Mouse (Mus musculus) heart, embryonic 14.5 days (tissue): ENCODE measurements at regions not wholly inside any gene's neighbourhood (a gene's known extent, or its start where the extent isn't known, plus 50 kb on each side); places are given as distances from the start of the nearest gene placed in this dataset.
"Not testable (repeated sequence)": the region's sequence is repeated elsewhere in the genome, so short reads cannot be mapped to it uniquely, and the experiment has no call there.

ENCODE experiments used
- ATAC-seq: fragments of 200-750 bp; cut with Nextera tagmentation; 2 replicates; pipeline ENCODE4 v1.8.0; 2017; ENCODE audit warnings: low read depth, moderate TSS enrichment; ENCODE audit not compliant: insufficient number of reproducible peaks, insufficient read depth, low FRiP score
- H3K27ac ChIP-seq, 2 experiments: fragments of 200-500 bp in 1 of 2; fragments of 300-500 bp in 1 of 2; sonication (generic) in 1 of 2; replicated peaks in 1 of 2; 2 replicates each; pipeline ENCODE4 v1.5.1; 2012 to 2014; ENCODE audit warnings: low read depth in 2 of 2, low read length in 2 of 2, control low read depth in 1 of 2, mild to moderate bottlenecking in 1 of 2, mixed read lengths in 1 of 2; ENCODE audit not compliant: control insufficient read depth in 1 of 2, insufficient read depth in 1 of 2
- H3K27me3 ChIP-seq: fragments of 300-500 bp; sonication (generic); 2 replicates; pipeline ENCODE4 v1.6.1; 2014; ENCODE audit warnings: mild to moderate bottlenecking, low read length, control low read depth; ENCODE audit not compliant: control insufficient read depth, insufficient read depth
- H3K36me3 ChIP-seq: fragments of 300-500 bp; sonication (generic); 2 replicates; pipeline ENCODE4 v1.6.1; 2014; ENCODE audit warnings: mild to moderate bottlenecking, control low read depth, low read length, mixed read lengths; ENCODE audit not compliant: control insufficient read depth, insufficient read depth
- H3K4me1 ChIP-seq, 2 experiments: fragments of 200-500 bp in 1 of 2; fragments of 300-500 bp in 1 of 2; sonication (generic) in 1 of 2; 2 replicates each; pipeline ENCODE4 v1.6.1; 2012 to 2014; ENCODE audit warnings: low read length in 2 of 2, control low read depth in 1 of 2, mixed read lengths in 1 of 2; ENCODE audit not compliant: control insufficient read depth in 2 of 2, insufficient read depth in 2 of 2
- H3K4me2 ChIP-seq: fragments of 300-500 bp; sonication (generic); 2 replicates; pipeline ENCODE4 v1.6.1; 2014; ENCODE audit warnings: mild to moderate bottlenecking, low read length
- H3K4me3 ChIP-seq, 2 experiments: fragments of 200-500 bp in 1 of 2; fragments of 300-500 bp in 1 of 2; sonication (generic) in 1 of 2; 2 replicates each; pipeline ENCODE4 v1.5.1; 2012 to 2014; ENCODE audit warnings: low read length in 2 of 2, mild to moderate bottlenecking in 2 of 2, control low read depth in 1 of 2, low read depth in 1 of 2, moderate library complexity in 1 of 2; ENCODE audit not compliant: control insufficient read depth in 1 of 2, insufficient read depth in 1 of 2
- H3K9ac ChIP-seq: fragments of 300-500 bp; sonication (generic); 2 replicates; pipeline ENCODE4 v1.6.1; 2014; ENCODE audit warnings: mild to moderate bottlenecking, low read length
- H3K9me3 ChIP-seq: fragments of 300-500 bp; sonication (generic); 2 replicates; pipeline ENCODE4 v1.6.1; 2016; ENCODE audit warnings: low read length, control low read depth; ENCODE audit not compliant: control insufficient read depth
- WGBS: fragments of 180-500 bp; shearing (Covaris S2); extraction: QIAGEN DNeasy Blood & Tissue Kit; methylation state at CpG from one replicate; pipeline ENCODE4 v1.1.7; 2014; 5-methylcytosine and 5-hydroxymethylcytosine counted together

DNA sequence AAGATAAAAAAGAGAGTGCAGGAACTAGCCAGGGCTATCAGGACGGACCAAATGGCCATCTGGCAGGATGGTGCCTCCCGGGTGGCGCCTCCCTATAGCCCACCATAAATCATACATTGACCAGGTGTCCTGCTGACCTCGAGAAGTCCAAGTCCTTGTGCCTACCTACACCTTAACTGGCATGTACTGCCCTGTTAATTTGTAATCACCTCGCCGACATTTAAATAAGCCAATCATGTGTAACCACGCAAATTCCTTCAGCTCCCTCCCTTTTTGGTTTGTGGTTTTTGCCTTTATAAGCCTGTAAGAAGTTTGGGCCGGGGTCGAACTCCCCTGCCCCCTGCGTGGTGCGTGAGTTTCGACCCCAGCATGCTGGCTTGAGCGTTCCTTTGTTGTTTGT lies 163.1 kb downstream of the Kif26a start:
- not testable (repeated sequence) for H3K27ac ChIP-seq, H3K9ac ChIP-seq, ATAC-seq, H3K27me3 ChIP-seq, H3K4me1 ChIP-seq, H3K9me3 ChIP-seq, H3K4me2 ChIP-seq, H3K4me3 ChIP-seq, H3K36me3 ChIP-seq
- 88% methylated on average over 13 of the region's 13 CpGs for WGBS

- no peaks in the 10 kb centered on the region for H3K36me3 ChIP-seq
- no peak overlapping the region for H3K4me2 ChIP-seq
- no peaks in the 10 kb centered on the region for H3K4me1 ChIP-seq
- no peak overlapping the region for H3K27ac ChIP-seq
- no peak overlapping the region for H3K4me3 ChIP-seq
- WGBS = 94% methylated on average over 8 of the region's 10 CpGs
- H3K9ac ChIP-seq = no peak overlapping the region
- ATAC-seq = no peak
- H3K27me3 ChIP-seq = no peaks in the 10 kb centered on the region
- H3K9me3 ChIP-seq = peaks cover 2% of the 10 kb centered on the region; the same call in 1 of the 2 replicates
These were observed 163.8 kb downstream of the Kif26a start for GRCm38 (mm10) chr12:112309781-112310180.

DNA sequence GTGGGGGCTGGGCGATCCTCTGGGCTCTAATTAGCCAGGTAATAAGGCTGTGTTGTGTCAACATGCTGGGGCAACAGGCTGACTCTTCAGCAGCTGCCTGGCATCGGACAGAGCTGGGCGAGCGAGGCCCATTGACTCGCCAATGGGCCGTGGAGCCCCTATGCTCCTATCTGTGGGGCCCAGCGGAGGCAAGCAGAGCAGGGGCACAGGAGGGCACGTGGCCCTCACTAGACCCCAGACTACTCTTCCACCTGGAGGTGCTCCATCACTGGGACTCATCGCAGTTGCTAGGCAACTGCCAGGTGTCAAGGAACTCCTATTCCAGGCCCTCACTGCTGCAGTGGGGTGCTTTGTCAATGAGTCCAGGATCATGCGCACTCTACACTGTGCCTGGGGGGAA lies 164.7 kb downstream of the Kif26a start:
- ATAC-seq = no peak
- no peak overlapping the region for H3K4me3 ChIP-seq
- 83% methylated on average over 10 of the region's 10 CpGs for WGBS
- peaks cover 2% of the 10 kb centered on the region; the same call in 1 of the 2 replicates for H3K9me3 ChIP-seq
- H3K36me3 ChIP-seq = no peaks in the 10 kb centered on the region
- H3K9ac ChIP-seq = no peak overlapping the region
- H3K4me2 ChIP-seq = no peak overlapping the region
- no peaks in the 10 kb centered on the region for H3K27me3 ChIP-seq
- no peak overlapping the region for H3K27ac ChIP-seq
- no peaks in the 10 kb centered on the region for H3K4me1 ChIP-seq

DNA sequence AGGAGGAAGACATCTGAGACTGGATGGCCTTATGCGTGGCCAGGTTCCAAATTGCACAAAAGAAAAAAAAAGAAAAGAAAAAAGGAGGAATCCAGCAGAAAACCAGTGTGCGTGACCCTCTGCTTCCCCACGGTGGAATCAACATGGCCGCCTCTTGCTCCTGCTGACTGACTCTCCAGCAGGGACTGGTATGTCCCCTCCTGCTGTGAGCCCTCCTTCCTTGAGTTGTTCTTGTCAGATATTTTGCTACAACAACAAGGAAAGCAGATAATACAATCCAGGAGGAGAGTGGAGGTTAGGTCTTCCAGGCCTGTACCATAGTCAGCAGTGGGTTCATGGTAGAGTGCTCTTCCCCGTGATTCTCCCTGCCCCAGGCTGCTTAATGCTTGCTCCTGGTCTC lies 168.8 kb downstream of the Kif26a start:
- H3K4me1 ChIP-seq = no peaks in the 10 kb centered on the region
- no peak overlapping the region for H3K4me2 ChIP-seq
- H3K9me3 ChIP-seq = no peaks in the 10 kb centered on the region
- 85% methylated on average over 5 of the region's 5 CpGs for WGBS
- ATAC-seq = no peak
- H3K27ac ChIP-seq = no peak overlapping the region
- no peak overlapping the region for H3K4me3 ChIP-seq
- no peak overlapping the region for H3K9ac ChIP-seq
- H3K27me3 ChIP-seq = no peaks in the 10 kb centered on the region
- H3K36me3 ChIP-seq = no peaks in the 10 kb centered on the region

DNA sequence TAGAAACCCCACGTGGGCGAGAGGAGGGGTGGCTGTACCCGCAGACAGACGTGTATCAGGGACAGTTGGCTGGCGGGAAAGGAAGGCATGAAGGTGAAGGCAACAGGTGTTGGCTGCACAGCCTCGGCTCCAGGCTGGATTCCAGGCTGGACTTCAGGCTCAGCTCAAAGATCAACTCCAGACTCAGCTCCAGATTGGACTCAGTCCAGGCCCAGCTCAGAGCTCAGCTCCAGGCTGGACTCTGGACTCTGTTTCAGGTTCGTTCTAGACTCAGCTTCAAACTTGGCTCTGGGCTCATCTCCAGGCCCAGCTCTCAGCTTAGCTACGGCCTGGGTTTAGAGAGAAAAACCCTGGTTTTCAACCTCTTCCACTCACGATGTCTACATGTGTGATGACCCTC lies 171.2 kb downstream of the Kif26a start:
- H3K27me3 ChIP-seq = no peaks in the 10 kb centered on the region
- no peak overlapping the region for H3K4me2 ChIP-seq
- H3K9ac ChIP-seq = no peak overlapping the region
- ATAC-seq = no peak
- H3K9me3 ChIP-seq = no peaks in the 10 kb centered on the region
- no peaks in the 10 kb centered on the region for H3K4me1 ChIP-seq
- H3K4me3 ChIP-seq = no peak overlapping the region
- no peaks in the 10 kb centered on the region for H3K36me3 ChIP-seq
- 82% methylated on average over 9 of the region's 9 CpGs for WGBS
- H3K27ac ChIP-seq = no peak overlapping the region

DNA sequence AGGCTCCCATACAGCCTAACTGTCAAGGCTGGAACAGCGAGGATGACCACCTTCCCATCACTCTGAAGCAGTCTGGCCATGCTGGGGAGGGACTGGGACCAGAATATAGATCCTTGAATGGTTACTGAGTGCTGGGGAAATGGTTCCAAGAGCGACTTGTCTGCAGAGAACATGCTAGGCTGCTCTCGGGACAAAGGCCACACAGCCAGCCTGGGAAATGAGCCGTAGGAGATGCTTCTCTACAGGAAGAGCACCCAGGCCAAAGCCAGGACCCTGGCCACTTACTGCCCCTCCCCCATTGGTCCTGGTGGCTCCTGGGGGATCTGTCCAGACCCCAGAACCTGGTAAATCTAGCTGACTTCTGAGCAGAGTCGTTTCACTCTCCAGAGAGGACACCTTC lies 170.8 kb upstream of the A530016L24Rik start:
- no peaks in the 10 kb centered on the region for H3K4me1 ChIP-seq
- WGBS = 70% methylated on average over 5 of the region's 5 CpGs
- no peak overlapping the region for H3K9ac ChIP-seq
- H3K36me3 ChIP-seq = no peaks in the 10 kb centered on the region
- no peak overlapping the region for H3K4me2 ChIP-seq
- H3K27ac ChIP-seq = no peak overlapping the region
- no peak for ATAC-seq
- H3K9me3 ChIP-seq = no peaks in the 10 kb centered on the region
- H3K27me3 ChIP-seq = no peaks in the 10 kb centered on the region
- H3K4me3 ChIP-seq = no peak overlapping the region

- ATAC-seq = no peak
- no peaks in the 10 kb centered on the region for H3K36me3 ChIP-seq
- no peak overlapping the region for H3K4me3 ChIP-seq
- H3K9me3 ChIP-seq = no peaks in the 10 kb centered on the region
- H3K27me3 ChIP-seq = no peaks in the 10 kb centered on the region
- 50% methylated on average over 2 of the region's 2 CpGs for WGBS
- no peak overlapping the region for H3K9ac ChIP-seq
- no peaks in the 10 kb centered on the region for H3K4me1 ChIP-seq
- H3K27ac ChIP-seq = no peak overlapping the region
- no peak overlapping the region for H3K4me2 ChIP-seq
These were observed 167.1 kb upstream of the A530016L24Rik start for GRCm38 (mm10) chr12:112322196-112322595.

DNA sequence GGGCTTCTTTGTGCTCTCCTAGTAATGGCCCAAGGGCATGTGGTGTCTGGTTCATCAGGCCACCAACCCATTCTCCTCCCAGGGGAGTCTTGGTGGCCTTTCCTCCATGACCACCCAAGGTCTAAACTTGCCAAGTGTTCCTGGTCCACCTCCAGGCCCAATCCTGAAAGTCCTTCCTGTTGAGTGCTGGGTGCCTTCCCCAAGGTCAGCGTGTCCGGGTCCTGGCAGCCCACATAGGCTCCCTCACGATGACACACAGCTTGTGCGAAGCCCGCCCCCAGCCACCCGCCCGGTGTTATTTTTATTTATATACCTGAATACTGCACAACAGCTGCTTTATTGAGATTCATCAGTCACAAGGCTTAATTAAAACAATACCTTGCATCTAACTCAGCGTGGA lies 161.8 kb upstream of the A530016L24Rik start:
- Histone ChIP-seq H3K9me3 (no peaks in the 10 kb centered on the region), H3K4me3 (no peak overlapping the region), H3K4me2 (no peak overlapping the region), H3K27me3 (0 out of 2 replicates have a peak, but pooled peaks cover 3% of the 10 kb centered on the region), H3K36me3 (no peaks in the 10 kb centered on the region), H3K9ac (no peak overlapping the region), H3K27ac (no peak overlapping the region), H3K4me1 (peaks cover 5 to 14% of the 10 kb centered on the region in 2 experiments)
- ATAC-seq = no peak
- WGBS = 90% methylated on average over 8 of the region's 8 CpGs
